Mouse (Mus musculus) intestine, embryonic 14.5 days (tissue): ENCODE data around the gene Gm49776. TPM values are rescaled to one million over a fixed set of nuclear protein-coding genes. Genes with fewer than 3 reads are reported as not detected.

ENCODE experiments used
- ATAC-seq: fragments of 200-750 bp; cut with Nextera tagmentation; replicated peaks from 2 replicates; pipeline ENCODE4 v1.8.0; 2017; ENCODE audit warnings: low read depth, moderate number of reproducible peaks, moderate TSS enrichment, moderate library complexity; ENCODE audit not compliant: low FRiP score, low TSS enrichment
- DNase-seq: peaks from one replicate; pipeline ENCODE4 v3.0.0-alpha.2; 2018; ENCODE audit warnings: low spot score
- H3K27ac ChIP-seq: fragments of 300-500 bp; sonication (generic); 2 replicates; pipeline ENCODE4 v1.5.1; 2014; ENCODE audit warnings: low read depth, mild to moderate bottlenecking, control low read depth
- H3K27me3 ChIP-seq: fragments of 300-500 bp; sonication (generic); replicated peaks from 2 replicates; pipeline ENCODE4 v1.6.1; 2014; ENCODE audit warnings: low read length, control low read depth; ENCODE audit not compliant: control insufficient read depth, insufficient read depth
- H3K36me3 ChIP-seq: fragments of 300-500 bp; sonication (generic); 2 replicates; pipeline ENCODE4 v1.6.1; 2014; ENCODE audit warnings: low read length, control low read depth; ENCODE audit not compliant: control insufficient read depth, insufficient read depth
- H3K4me1 ChIP-seq: fragments of 300-500 bp; sonication (generic); replicated peaks from 2 replicates; pipeline ENCODE4 v1.6.1; 2014; ENCODE audit warnings: low read length, control low read depth, mixed read lengths; ENCODE audit not compliant: control insufficient read depth, insufficient read depth
- H3K4me2 ChIP-seq: fragments of 300-500 bp; sonication (generic); 2 replicates; pipeline ENCODE4 v1.6.1; 2014; ENCODE audit warnings: low read length
- H3K4me3 ChIP-seq: fragments of 300-500 bp; sonication (generic); 2 replicates; pipeline ENCODE4 v1.5.1; 2014; ENCODE audit warnings: low read depth, low read length, control low read depth, mixed read lengths
- H3K9ac ChIP-seq: fragments of 300-500 bp; sonication (generic); 2 replicates; pipeline ENCODE4 v1.6.1; 2014; ENCODE audit warnings: mild to moderate bottlenecking, low read length
- H3K9me3 ChIP-seq: fragments of 300-500 bp; sonication (generic); 2 replicates; pipeline ENCODE4 v1.6.1; 2016; ENCODE audit warnings: low read length, control low read depth; ENCODE audit not compliant: control insufficient read depth
- WGBS: fragments of 180-500 bp; shearing (Covaris S2); extraction: QIAGEN DNeasy Blood & Tissue Kit; methylation state at CpG from one replicate; pipeline ENCODE4 v1.1.7; 2014; 5-methylcytosine and 5-hydroxymethylcytosine counted together
- polyA plus RNA-seq: library from polyadenylated mRNA; unstranded; fragments of >200 nt; fragmentation: Nextera tagmentation; extraction: Ambion mirVana; gene quantifications from 2 replicates; pipeline ENCODE4 v1.2.1, GENCODE M21; 2014

Gene Gm49776
- polyA plus RNA-seq, 1 experiment from 2014 or later, result not detected

DNA sequence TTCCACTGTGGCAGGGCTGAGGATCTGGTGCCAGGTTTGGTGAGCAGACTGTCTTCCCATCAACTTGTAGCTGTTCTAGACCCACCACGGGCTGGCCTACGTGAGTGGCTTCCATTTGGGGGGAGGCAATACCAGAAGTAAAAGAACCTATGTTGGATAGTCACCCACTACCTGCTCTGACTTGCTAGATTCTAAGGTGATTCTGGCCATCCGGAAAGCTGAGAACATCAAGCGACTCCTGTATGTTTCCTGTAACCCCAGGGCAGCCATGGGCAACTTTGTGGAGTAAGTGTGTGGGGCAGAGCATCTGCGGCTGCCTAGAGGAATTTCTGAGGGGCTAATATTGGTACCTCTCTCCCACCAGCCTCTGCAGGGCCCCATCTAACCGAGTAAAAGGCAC lies 5.4 kb downstream of the Gm49776 start:
- Histone ChIP-seq H3K27ac (no peak overlapping the region), H3K4me1 (peaks cover 13% of the 10 kb centered on the region), H3K36me3 (peaks cover 77% of the 10 kb centered on the region), H3K4me2 (no peak overlapping the region), H3K9ac (no peak overlapping the region), H3K27me3 (no peaks in the 10 kb centered on the region), H3K9me3 (no peaks in the 10 kb centered on the region), H3K4me3 (no peak overlapping the region)
- DNase-seq (no peak), ATAC-seq (no peak)
- 86% methylated on average over 6 of the region's 6 CpGs for WGBS

- no peak for DNase-seq
- ATAC-seq, result no peak
- 72% methylated on average over 10 of the region's 10 CpGs for WGBS
- Histone ChIP-seq H3K9me3 (no peaks in the 10 kb centered on the region), H3K27ac (no peak overlapping the region), H3K27me3 (no peaks in the 10 kb centered on the region), H3K36me3 (peaks cover 69% of the 10 kb centered on the region), H3K4me1 (peaks cover 26% of the 10 kb centered on the region), H3K9ac (peak overlapping the region; percentile 23; the same call in 1 of the 2 replicates), H3K4me3 (no peak overlapping the region), H3K4me2 (peak overlapping the region; percentile 87)
These were observed 7.0 kb downstream of the Gm49776 start for GRCm38 (mm10) chr16:18250828-18251790.

GRCm38 (mm10) chr16:18250231-18250630 lies 7.9 kb downstream of the Gm49776 start:
- WGBS, result 59% methylated on average over 4 of the region's 4 CpGs
- Histone ChIP-seq H3K4me2 (peak overlapping the region; percentile 87), H3K27me3 (no peaks in the 10 kb centered on the region), H3K9ac (peak overlapping the region; percentile 65), H3K27ac (no peak overlapping the region), H3K36me3 (peaks cover 69% of the 10 kb centered on the region), H3K4me1 (peaks cover 27% of the 10 kb centered on the region), H3K9me3 (no peaks in the 10 kb centered on the region), H3K4me3 (peak overlapping the region; percentile 80)
- DNase-seq (no peak), ATAC-seq (no peak)

DNA sequence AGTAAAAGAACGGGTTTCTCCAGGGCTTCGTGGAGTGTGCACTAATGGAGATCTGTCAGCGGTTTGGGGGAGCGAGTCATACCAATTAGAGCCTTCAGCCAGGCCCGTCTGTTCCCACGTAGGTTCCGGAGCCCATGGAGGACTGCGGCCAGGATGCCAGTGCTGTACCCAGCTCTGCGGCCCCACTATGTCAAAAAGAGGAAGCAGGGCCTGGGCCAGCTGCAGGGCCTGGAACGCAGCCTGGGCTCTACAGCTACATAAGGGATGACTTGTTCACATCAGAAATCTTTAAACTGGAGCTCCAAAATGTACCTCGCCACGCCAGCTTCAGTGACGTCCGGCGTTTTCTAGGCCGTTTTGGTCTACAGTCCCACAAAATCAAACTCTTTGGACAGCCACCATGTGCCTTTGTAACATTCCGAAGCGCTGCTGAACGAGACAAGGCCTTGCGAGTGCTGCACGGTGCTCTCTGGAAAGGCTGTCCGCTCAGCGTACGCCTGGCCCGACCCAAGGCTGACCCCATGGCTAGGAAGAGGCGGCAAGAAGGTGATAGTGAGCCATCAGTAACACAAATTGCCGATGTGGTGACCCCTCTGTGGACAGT lies 8.7 kb downstream of the Gm49776 start:
- ATAC-seq, result peak; percentile 14; the same call in 1 of the 2 replicates
- peaks cover 69% of the 10 kb centered on the region for H3K36me3 ChIP-seq

DNA sequence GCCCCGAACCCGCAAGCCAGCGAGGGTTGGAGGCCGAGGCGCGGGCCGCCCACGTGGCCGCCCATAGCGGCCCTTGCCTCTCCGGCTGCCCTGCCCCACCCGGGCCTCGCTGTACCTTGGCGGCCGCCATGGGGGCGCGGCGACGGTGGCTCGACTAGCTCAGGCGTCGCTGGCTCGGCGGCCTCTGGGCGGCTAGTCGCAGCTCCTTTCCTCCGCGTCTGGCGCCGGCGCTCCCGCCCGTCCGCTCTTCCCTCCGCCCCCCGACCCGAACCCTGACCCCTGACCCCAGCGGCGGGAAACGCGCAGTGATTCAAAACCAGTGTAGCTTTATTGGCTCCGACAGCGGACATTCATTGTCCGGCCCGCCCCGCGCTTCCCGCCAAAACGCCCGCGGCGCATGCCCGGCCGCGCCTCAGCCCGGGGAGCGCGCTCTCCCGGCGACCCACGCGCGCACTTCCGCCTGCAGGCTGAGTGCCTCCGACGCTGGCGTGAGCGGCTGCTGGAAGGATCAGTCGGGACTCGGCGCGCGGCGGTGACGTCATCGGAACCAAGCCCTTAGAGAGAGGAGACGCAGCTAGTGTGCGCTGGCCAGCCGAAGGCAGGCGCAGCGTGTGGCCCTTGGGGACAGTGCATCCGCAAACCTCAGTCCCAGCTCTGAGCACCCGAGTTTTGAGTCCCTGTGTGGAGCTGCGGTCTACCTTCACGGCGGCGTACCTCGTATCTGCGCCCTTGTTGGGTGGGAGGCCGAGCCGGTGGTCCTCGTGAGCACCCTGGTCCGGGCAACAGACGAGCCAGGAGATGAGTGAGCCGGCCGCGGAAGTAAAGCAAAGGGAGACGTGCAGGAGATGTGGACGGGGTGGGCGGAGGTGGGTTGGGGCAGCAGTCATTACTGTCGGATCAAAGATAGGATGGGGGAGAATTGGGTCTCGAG lies 9.4 kb downstream of the Gm49776 start, which contains the start of the genes Trmt2a and Ranbp1:
Gene Trmt2a, plus strand, starts transcription at position 247 of the 931 bp plus-strand sequence.
Gene Ranbp1, minus strand, starts transcription at position 300 of the 931 bp plus-strand sequence.
- Histone ChIP-seq H3K36me3 (peaks cover 69% of the 10 kb centered on the region), H3K27me3 (no peaks in the 10 kb centered on the region), H3K4me2 (peak within 1 kb of the TSS; percentile 87), H3K27ac (peak within 1 kb of the TSS; percentile 91), H3K9ac (peak within 1 kb of the TSS; percentile 65), H3K4me1 (peaks cover 27% of the 10 kb centered on the region), H3K4me3 (peak within 1 kb of the TSS; percentile 80), H3K9me3 (no peaks in the 10 kb centered on the region)
- under 1% methylated on average over 97 of the region's 102 CpGs for WGBS
- peak; percentile 99 for DNase-seq
- peak; percentile 95 for ATAC-seq

More for the DNA sequence above, 8.7 kb downstream of the Gm49776 start:
- DNase-seq, result peak; percentile 74
- H3K27me3 ChIP-seq, result no peaks in the 10 kb centered on the region
- H3K9me3 ChIP-seq, result no peaks in the 10 kb centered on the region
- H3K27ac ChIP-seq, result peak overlapping the region; percentile 91
- peak overlapping the region; percentile 80 for H3K4me3 ChIP-seq
- H3K4me1 ChIP-seq, result peaks cover 27% of the 10 kb centered on the region
- peak overlapping the region; percentile 65 for H3K9ac ChIP-seq
- 2% methylated on average over 26 of the region's 27 CpGs for WGBS
- H3K4me2 ChIP-seq, result peak overlapping the region; percentile 87

DNA sequence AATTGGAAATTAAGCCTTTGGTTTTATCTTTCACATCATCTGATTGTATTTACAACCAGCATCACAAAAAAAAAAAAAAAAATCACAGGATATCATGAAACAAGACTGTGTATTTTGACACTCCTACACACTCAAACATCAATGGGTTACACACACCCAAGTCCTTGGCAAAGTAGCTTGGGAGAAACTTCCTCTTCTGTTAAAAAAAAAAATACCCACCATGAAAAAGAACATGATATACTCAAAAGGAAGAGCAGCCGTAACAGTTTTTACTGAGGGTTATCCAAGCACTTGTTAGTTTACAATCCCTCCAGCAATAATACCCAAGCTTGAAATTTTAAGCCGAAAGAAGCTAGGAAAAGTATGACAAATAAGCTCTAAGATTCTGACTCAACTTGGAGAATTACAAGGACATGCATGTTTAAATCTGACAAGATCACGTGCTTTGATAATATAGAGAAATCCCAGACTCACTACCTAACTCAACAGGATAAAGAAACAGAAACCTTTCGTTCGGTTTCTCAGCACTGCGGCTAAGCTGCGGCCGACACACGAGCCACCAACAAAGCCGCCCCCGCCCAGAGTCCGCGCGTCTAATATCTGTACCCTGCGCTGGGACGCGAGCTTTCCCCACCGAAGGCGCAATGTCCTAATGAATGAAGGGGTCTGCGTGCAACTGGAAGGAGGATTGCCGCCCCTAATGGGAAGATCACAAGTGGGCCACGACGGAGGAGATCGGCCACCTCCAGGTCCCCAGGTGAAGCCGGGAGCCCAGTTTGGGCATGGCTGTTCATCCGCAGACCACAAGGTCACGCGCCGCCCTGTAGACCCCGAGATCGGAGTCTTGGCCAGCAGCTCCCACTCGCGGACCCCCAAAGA lies 10.4 kb downstream of the Gm49776 start:
- Histone ChIP-seq H3K36me3 (peaks cover 69% of the 10 kb centered on the region), H3K4me1 (peaks cover 27% of the 10 kb centered on the region), H3K9me3 (no peaks in the 10 kb centered on the region), H3K27ac (peak overlapping the region; percentile 89), H3K4me3 (peak overlapping the region; percentile 80), H3K4me2 (peak overlapping the region; percentile 87), H3K27me3 (no peaks in the 10 kb centered on the region), H3K9ac (peak overlapping the region; percentile 65)
- no peak for DNase-seq
- WGBS, result under 1% methylated on average over 33 of the region's 33 CpGs
- no peak for ATAC-seq

- ATAC-seq, result no peak
- no peak for DNase-seq
- no peak overlapping the region for H3K4me3 ChIP-seq
- H3K27me3 ChIP-seq, result no peaks in the 10 kb centered on the region
- peaks cover 7% of the 10 kb centered on the region for H3K4me1 ChIP-seq
- H3K36me3 ChIP-seq, result peaks cover 89% of the 10 kb centered on the region
- no peak overlapping the region for H3K4me2 ChIP-seq
- no peak overlapping the region for H3K9ac ChIP-seq
- 91% methylated on average over 10 of the region's 10 CpGs for WGBS
- H3K27ac ChIP-seq, result no peak overlapping the region
- no peaks in the 10 kb centered on the region for H3K9me3 ChIP-seq
These were observed 16.5 kb downstream of the Gm49776 start for GRCm38 (mm10) chr16:18241581-18241980.
